Mouse (Mus musculus): Measurements from ENCODE around the gene Clk3.
"Not testable (repeated sequence)": the region's sequence is repeated elsewhere in the genome, so short reads cannot be mapped to it uniquely, and the experiment has no call there.

The Clk3 gene

GRCm38 (mm10) chr9:57722371-57722770, 43.3 kb downstream of the Clk3 start:
- DNase-seq, result no peak

GRCm38 (mm10) chr9:57720736-57721135, 44.9 kb downstream of the Clk3 start:
- DNase-seq, result no peak

GRCm38 (mm10) chr9:57718408-57718807, 47.3 kb downstream of the Clk3 start:
- peak; percentile 54 for DNase-seq

GRCm38 (mm10) chr9:57712194-57712593, 53.5 kb downstream of the Clk3 start:
- no peak for DNase-seq

GRCm38 (mm10) chr9:57710214-57710613, 55.4 kb downstream of the Clk3 start:
- not testable (repeated sequence) for DNase-seq

GRCm38 (mm10) chr9:57708720-57709274, 56.9 kb downstream of the Clk3 start:
- DNase-seq, result no peak

- peak; percentile 84 for DNase-seq
These were observed 57.5 kb downstream of the Clk3 start, which contains the start of gene Edc3 for GRCm38 (mm10) chr9:57708068-57708719. TSS of gene Edc3 (plus strand) at chr9:57708540.

GRCm38 (mm10) chr9:57706496-57706895, 59.2 kb downstream of the Clk3 start:
- DNase-seq, result no peak
